Mouse (Mus musculus): ENCODE measurements around the gene Ifitm6. TPM values are rescaled to one million over a fixed set of nuclear protein-coding genes. Genes with fewer than 3 reads are reported as not detected.
"Not testable (repeated sequence)": the region's sequence is repeated elsewhere in the genome, so short reads cannot be mapped to it uniquely, and the experiment has no call there.

The Ifitm6 gene
- polyA plus RNA-seq, 1 experiment from 2014 or later = not detected

GRCm38 (mm10) chr7:140998853-140999700 is 18.6 kb downstream of the Ifitm6 start:
- Histone ChIP-seq H3K27ac (no peak overlapping the region), H3K36me3 (replicated peaks) (no peaks in the 10 kb centered on the region), H3K4me1 (no peaks in the 10 kb centered on the region), H3K27me3 (no peaks in the 10 kb centered on the region), H3K4me3 (replicated peaks) (no peak overlapping the region), H3K9ac (no peak overlapping the region), H3K9me3 (no peaks in the 10 kb centered on the region), H3K4me2 (no peak overlapping the region)
- no peak for ATAC-seq (ENCODE audit: low FRiP score)
- 91% methylated on average over 11 of the region's 11 CpGs for WGBS

- Histone ChIP-seq H3K27ac (no peak overlapping the region), H3K36me3 (replicated peaks) (no peaks in the 10 kb centered on the region), H3K27me3 (no peaks in the 10 kb centered on the region), H3K9ac (no peak overlapping the region), H3K4me1 (no peaks in the 10 kb centered on the region), H3K4me3 (replicated peaks) (no peak overlapping the region), H3K4me2 (no peak overlapping the region), H3K9me3 (no peaks in the 10 kb centered on the region)
- no peak for ATAC-seq (ENCODE audit: low FRiP score)
- 68% methylated on average over 1 of the region's 1 CpGs for WGBS
Observed at GRCm38 (mm10) chr7:140997817-140998216, 19.9 kb downstream of the Ifitm6 start.

- no peak for ATAC-seq (ENCODE audit: low FRiP score)
- no peak overlapping the region for H3K9ac ChIP-seq
- no peaks in the 10 kb centered on the region for H3K27me3 ChIP-seq
- H3K9me3 ChIP-seq = no peaks in the 10 kb centered on the region
- no peaks in the 10 kb centered on the region for H3K4me1 ChIP-seq
- no peak overlapping the region for H3K4me3 ChIP-seq (replicated peaks)
- WGBS = 91% methylated on average over 14 of the region's 14 CpGs
- no peak overlapping the region for H3K27ac ChIP-seq
- H3K4me2 ChIP-seq = no peak overlapping the region
- no peaks in the 10 kb centered on the region for H3K36me3 ChIP-seq (replicated peaks)
Observed at GRCm38 (mm10) chr7:140991117-140991689, 26.5 kb downstream of the Ifitm6 start.

GRCm38 (mm10) chr7:140990622-140991021 is 27.1 kb downstream of the Ifitm6 start:
- Histone ChIP-seq H3K36me3 (replicated peaks) (no peaks in the 10 kb centered on the region), H3K27me3 (no peaks in the 10 kb centered on the region), H3K4me2 (no peak overlapping the region), H3K4me3 (replicated peaks) (no peak overlapping the region), H3K27ac (no peak overlapping the region), H3K9me3 (no peaks in the 10 kb centered on the region), H3K9ac (no peak overlapping the region), H3K4me1 (no peaks in the 10 kb centered on the region)
- no peak for ATAC-seq (ENCODE audit: low FRiP score)
- 80% methylated on average over 5 of the region's 5 CpGs for WGBS

GRCm38 (mm10) chr7:140990185-140990584 is 27.5 kb downstream of the Ifitm6 start:
- no peak overlapping the region for H3K9ac ChIP-seq
- no peaks in the 10 kb centered on the region for H3K4me1 ChIP-seq
- WGBS = 83% methylated on average over 6 of the region's 6 CpGs
- ATAC-seq (ENCODE audit: low FRiP score) = no peak
- H3K27me3 ChIP-seq = no peaks in the 10 kb centered on the region
- H3K4me3 ChIP-seq (replicated peaks) = no peak overlapping the region
- no peaks in the 10 kb centered on the region for H3K36me3 ChIP-seq (replicated peaks)
- H3K9me3 ChIP-seq = no peaks in the 10 kb centered on the region
- no peak overlapping the region for H3K4me2 ChIP-seq
- no peak overlapping the region for H3K27ac ChIP-seq

GRCm38 (mm10) chr7:140989022-140989421 is 28.7 kb downstream of the Ifitm6 start:
- no peaks in the 10 kb centered on the region for H3K36me3 ChIP-seq (replicated peaks)
- ATAC-seq (ENCODE audit: low FRiP score) = no peak
- 79% methylated on average over 4 of the region's 4 CpGs for WGBS

GRCm38 (mm10) chr7:140987182-140988138 is 30.3 kb downstream of the Ifitm6 start:
- H3K9ac ChIP-seq = no peak overlapping the region
- no peaks in the 10 kb centered on the region for H3K4me1 ChIP-seq
- no peak overlapping the region for H3K27ac ChIP-seq
- WGBS = 91% methylated on average over 17 of the region's 17 CpGs
- H3K9me3 ChIP-seq = no peaks in the 10 kb centered on the region
- H3K4me2 ChIP-seq = no peak overlapping the region
- no peak for ATAC-seq (ENCODE audit: low FRiP score)
- H3K27me3 ChIP-seq = no peaks in the 10 kb centered on the region
- no peaks in the 10 kb centered on the region for H3K36me3 ChIP-seq (replicated peaks)
- no peak overlapping the region for H3K4me3 ChIP-seq (replicated peaks)

More at GRCm38 (mm10) chr7:140989022-140989421, 28.7 kb downstream of the Ifitm6 start:
- Histone ChIP-seq H3K4me2 (no peak overlapping the region), H3K4me1 (no peaks in the 10 kb centered on the region), H3K9me3 (no peaks in the 10 kb centered on the region), H3K4me3 (replicated peaks) (no peak overlapping the region), H3K27me3 (no peaks in the 10 kb centered on the region), H3K27ac (no peak overlapping the region), H3K9ac (no peak overlapping the region)

GRCm38 (mm10) chr7:140982971-140983370 is 34.8 kb downstream of the Ifitm6 start:
- WGBS = 94% methylated on average over 7 of the region's 7 CpGs
- Histone ChIP-seq H3K4me3 (replicated peaks) (no peak overlapping the region), H3K27me3 (no peaks in the 10 kb centered on the region), H3K27ac (no peak overlapping the region), H3K4me2 (no peak overlapping the region), H3K9me3 (no peaks in the 10 kb centered on the region), H3K36me3 (replicated peaks) (no peaks in the 10 kb centered on the region), H3K4me1 (no peaks in the 10 kb centered on the region), H3K9ac (no peak overlapping the region)
- ATAC-seq (ENCODE audit: low FRiP score) = no peak

- no peak for ATAC-seq (ENCODE audit: low FRiP score)
- WGBS = 95% methylated on average over 8 of the region's 8 CpGs
- H3K4me3 ChIP-seq (replicated peaks) = no peak overlapping the region
- H3K9me3 ChIP-seq = no peaks in the 10 kb centered on the region
- no peaks in the 10 kb centered on the region for H3K36me3 ChIP-seq (replicated peaks)
- no peak overlapping the region for H3K4me2 ChIP-seq
- no peak overlapping the region for H3K27ac ChIP-seq
- H3K9ac ChIP-seq = no peak overlapping the region
- H3K27me3 ChIP-seq = no peaks in the 10 kb centered on the region
- no peaks in the 10 kb centered on the region for H3K4me1 ChIP-seq
Observed at GRCm38 (mm10) chr7:140981704-140982103, 36.0 kb downstream of the Ifitm6 start.

- H3K4me2 ChIP-seq; H3K27ac ChIP-seq; H3K9me3 ChIP-seq; H3K36me3 ChIP-seq (replicated peaks); H3K9ac ChIP-seq; H3K4me3 ChIP-seq (replicated peaks); ATAC-seq (ENCODE audit: low FRiP score): not testable (repeated sequence)
- H3K4me1 ChIP-seq = peaks cover 14% of the 10 kb centered on the region
- peaks cover 16% of the 10 kb centered on the region for H3K27me3 ChIP-seq
- 91% methylated on average over 9 of the region's 9 CpGs for WGBS
Observed at GRCm38 (mm10) chr7:140976720-140977119, 41.0 kb downstream of the Ifitm6 start.

GRCm38 (mm10) chr7:140975465-140975864 is 42.3 kb downstream of the Ifitm6 start:
- Histone ChIP-seq H3K27me3 (peaks cover 23% of the 10 kb centered on the region), H3K36me3 (replicated peaks) (no peaks in the 10 kb centered on the region), H3K9me3 (no peaks in the 10 kb centered on the region), H3K4me2 (no peak overlapping the region), H3K4me1 (peaks cover 14% of the 10 kb centered on the region), H3K27ac (no peak overlapping the region), H3K9ac (no peak overlapping the region), H3K4me3 (replicated peaks) (no peak overlapping the region)
- no peak for ATAC-seq (ENCODE audit: low FRiP score)
- WGBS = 25% methylated on average over 3 of the region's 3 CpGs

- Histone ChIP-seq H3K36me3 (replicated peaks) (no peaks in the 10 kb centered on the region), H3K4me3 (replicated peaks) (no peak overlapping the region), H3K9ac (no peak overlapping the region), H3K27ac (no peak overlapping the region), H3K27me3 (peaks cover 28% of the 10 kb centered on the region), H3K4me1 (peaks cover 14% of the 10 kb centered on the region), H3K4me2 (no peak overlapping the region), H3K9me3 (no peaks in the 10 kb centered on the region)
- 6% methylated on average over 9 of the region's 9 CpGs for WGBS
- ATAC-seq (ENCODE audit: low FRiP score) = no peak
Observed at GRCm38 (mm10) chr7:140974940-140975339, 42.8 kb downstream of the Ifitm6 start.

Data from forebrain, embryonic 12.5 days (tissue).